Mouse (Mus musculus): Measurements from ENCODE around the gene Cyren.

Cyren gene

DNA sequence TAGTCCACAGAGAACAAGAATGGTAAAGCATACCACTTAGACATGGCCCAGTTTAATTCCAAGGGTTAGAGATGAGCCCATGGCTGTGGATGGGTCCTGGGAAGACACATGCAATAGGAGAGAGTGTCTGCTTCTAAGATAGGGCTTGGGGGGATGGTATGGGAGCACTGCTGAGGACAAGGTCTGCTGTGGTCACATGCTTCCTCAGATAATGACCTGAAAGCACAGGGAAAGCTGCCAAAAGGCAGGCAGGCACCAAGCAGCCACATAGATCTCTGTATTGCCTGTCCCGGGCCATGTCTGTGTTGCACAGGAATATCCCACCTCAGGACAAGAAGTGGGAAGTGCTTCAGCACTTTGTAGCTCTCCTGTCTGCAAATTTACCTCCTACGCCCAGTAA, 21.3 kb upstream of the Cyren start:
- DNase-seq (ENCODE audit: low spot score), result no peak

DNA sequence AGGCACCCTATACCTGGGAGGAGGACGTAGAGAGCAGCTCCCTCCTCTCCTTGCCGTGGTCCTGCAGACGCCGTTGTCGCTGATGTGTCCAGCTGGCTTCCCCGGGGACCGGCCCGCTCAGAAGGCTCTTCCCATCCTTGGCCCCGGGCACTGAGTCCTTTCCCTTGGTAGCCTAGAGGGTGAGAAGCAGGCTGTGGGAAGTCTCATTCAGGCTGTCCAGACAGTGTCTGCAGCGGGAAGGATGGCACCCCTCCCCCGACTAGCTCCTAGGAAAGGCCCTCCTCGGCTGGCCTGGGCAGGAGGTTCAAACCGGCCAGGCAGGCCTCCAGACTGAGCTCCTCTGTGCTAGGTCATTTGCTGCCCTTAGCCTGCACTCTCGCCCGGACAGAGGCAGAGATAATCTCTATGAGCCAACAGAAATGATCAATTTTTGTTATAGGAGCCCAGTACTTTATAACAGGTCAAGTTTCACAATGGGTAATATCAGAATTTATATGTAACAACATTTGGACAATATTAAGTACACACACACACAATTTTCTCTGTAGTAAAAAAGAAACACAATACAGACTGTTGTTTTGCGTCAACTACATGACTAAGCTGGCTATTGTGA, 18.4 kb upstream of the Cyren start:
- DNase-seq (ENCODE audit: low spot score), result no peak

DNA sequence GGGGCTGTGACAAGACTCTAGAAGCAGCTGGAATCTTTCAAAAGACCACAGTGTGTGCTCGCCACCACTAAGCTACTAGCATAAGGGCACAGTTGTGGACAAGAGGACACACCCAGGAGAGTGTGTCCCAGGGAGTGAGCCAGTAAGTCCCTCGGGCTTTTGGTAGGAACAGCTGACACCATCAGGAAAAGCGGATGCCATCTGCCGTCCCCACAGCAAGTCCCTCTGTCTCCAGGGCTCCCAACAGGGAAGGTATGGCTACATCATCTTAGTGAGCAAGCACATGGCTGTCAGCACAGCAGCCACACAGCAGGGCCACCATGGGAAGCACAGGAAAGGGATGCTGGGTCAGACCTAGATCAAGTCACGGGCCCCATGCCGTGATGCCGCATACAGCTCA, 17.7 kb upstream of the Cyren start:
- DNase-seq (ENCODE audit: low spot score), result no peak

DNA sequence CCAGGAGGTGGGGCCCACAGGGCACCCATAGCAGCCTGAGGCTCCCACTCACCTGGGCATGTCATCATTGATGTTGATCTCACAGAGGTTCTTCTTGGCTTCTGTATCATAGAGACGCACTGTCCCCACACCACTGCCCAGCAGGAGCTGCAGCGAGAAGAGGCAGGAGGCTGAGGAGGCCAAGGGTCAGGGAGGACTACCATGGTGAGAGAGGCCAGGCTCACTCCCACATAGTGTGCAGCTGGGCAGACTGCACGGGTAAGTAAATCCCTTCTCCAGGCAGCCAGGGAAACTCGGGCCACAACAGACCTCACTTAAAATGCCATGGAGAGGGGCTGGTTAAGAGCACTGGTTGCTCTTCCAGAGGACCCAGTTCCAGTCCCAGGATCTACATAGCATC, 11.3 kb upstream of the Cyren start:
- no peak for DNase-seq (ENCODE audit: low spot score)

DNA sequence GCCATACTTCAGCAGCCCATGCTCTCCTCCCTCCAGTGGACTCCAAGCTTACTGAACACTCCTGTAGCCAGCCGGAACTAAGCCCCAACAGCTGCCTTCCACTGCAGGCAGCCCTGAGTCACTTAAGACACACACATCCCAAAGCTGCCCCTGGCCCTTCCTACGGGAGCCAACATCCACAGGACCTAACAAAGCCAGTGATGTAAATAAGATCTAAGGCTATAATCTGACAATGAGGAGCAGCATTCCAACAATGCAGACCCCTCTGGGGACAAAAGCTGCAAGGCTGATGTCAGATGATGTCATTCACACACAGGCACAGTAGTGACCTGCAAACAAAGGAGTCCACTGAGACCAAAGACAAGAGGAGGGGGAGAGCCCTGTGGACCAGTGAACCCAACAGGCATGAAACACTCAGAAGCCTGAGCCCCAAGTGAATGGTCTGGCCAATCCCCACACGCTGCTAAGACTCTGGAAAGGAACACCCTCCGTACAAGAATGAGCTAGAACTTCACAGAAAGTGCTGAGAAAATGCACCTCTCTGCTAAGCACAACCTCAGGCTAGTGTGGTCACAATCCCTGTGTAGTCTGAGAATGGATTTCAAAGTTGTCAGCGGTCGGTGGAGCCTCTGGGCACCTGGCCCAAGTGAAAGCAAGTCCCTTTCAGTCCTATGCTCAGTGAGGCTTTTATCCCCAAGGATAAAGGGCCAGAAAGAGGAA, 9.4 kb upstream of the Cyren start:
- no peak for DNase-seq (ENCODE audit: low spot score)

DNA sequence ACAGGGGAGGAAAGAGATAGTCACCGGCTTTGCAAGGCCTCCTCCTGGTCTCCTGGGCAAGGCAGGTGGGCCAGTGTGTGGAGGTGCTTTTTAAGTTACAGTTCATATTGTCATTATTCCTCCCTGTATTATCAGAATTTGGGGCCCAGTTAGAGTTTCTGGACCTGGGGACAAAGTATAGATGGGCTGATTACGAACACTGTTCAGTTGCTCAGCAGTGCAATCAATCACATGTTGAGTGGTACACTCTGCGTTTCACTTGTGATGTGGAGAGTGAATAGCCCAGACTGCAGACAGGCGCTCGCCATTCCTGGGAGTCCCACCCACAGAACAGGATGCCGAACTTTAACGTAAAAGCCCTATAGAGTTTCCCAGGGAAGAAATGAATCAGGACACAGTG, 6.9 kb upstream of the Cyren start:
- DNase-seq (ENCODE audit: low spot score), result no peak

DNA sequence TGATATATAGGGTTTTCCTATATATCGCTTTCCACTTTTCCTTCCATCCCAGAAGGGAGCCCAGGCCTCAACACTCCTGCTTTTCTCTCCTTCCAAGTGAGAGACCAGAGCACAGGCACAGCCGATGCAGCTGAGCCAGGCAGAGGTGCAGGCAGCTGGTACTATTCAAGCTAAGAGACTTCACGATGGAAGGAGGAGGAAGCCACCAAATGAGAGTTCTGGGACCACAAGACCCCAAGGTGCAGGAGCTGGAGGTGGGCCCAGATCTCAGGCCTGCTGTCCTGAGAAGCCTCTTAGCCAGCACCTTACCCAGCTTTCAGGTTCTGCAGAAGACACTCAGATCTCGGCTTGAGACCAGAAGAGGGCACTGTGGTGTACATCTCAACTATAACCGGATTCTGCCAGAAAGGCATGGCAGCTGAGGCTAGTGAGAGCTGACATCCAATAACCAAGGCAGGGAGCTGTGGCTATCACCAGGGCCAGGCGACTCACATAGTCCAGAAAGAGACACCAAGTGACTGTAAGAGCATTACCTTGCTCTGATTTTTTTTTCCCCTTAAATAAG, 2.1 kb upstream of the Cyren start:
- DNase-seq (ENCODE audit: low spot score), result no peak

DNA sequence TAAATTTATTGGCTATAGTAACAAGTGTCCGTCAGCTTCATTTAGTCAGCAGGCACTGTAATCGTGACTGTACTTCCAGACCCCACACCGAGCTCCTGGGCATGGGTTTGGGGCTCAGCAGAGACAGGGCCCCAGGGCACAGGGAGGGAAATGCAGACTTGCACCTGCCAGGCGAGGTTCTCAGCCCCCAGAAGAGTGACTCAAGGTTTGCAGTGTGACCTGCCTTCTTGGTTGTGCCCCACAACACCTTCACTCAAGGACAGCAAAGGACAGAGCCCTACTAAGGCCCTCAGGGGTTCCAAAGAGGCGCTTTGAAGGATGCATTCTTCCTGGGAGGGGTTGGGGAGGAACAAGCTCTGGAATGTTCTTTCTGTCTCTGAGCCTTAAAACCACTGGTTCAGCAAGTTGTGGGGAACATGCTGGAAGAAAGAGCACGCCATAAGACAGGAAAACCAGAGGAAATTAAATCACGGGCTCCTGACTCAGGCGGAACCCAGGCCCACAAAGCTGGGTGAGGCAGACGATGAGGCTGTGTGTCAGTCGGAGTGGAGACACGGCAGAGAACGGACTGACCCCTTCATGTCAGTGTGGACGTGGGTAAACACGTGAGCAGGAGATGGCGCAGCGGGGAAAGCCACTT, 1.4 kb upstream of the Cyren start:
- DNase-seq (ENCODE audit: low spot score), result no peak

DNA sequence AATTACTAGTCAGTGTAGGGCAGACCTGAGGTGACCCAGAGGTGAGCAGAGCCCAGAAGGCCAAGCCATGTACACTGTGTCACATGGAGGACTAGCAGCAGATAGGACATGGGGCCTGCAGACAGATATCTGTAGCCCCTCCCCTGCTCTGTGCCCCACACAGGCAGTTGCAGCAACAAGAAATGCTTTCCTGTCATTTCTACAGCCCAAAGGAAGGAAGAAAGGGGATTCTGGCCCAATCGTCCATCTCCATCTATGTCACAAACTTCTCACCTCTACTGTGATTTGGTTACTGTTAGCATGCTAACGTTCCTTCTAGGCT, 1.1 kb downstream of the Cyren start:
- DNase-seq (ENCODE audit: low spot score), result peak; percentile 49

DNA sequence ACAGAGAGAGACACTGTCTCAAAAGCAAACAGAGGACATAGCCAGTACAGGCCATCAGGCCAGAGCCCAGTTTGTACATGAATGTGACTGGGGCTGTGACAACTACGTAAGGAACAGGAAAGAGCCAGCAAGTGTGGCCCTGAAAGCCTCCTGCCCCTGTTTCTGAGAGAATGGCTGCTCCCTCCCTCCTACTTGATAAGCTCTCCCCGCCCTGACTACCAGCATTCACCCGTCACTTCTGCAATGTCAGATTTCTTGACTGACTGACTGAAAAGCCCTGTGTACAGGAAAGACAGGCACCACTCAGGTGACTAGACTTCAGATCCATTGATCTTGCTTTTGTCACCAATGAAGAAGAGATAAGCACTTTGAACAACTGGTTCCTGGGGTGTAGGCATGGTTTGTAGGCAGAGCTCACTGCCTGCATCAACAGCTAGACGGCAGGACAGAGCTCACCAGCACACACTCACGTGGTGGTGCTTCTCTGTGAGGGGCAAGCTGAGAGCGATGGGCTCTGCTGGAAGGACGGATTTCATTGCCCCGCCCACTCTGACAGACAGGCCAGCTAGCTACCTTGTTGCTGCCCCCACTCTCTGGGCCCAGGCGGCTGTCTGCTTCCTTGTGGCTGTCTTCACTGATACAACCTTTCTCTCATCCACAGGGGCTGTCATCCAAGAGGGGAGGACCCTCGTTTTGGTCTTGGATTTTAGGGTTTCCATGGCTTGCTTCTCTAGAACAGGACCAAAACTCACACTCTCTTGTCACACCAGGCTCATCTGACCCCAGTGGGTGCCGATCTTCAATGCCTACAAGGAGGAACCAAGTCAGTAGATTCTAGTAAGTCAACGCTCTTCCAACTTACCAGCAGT, 1.7 kb downstream of the Cyren start:
- DNase-seq (ENCODE audit: low spot score), result peak; percentile 73

DNA sequence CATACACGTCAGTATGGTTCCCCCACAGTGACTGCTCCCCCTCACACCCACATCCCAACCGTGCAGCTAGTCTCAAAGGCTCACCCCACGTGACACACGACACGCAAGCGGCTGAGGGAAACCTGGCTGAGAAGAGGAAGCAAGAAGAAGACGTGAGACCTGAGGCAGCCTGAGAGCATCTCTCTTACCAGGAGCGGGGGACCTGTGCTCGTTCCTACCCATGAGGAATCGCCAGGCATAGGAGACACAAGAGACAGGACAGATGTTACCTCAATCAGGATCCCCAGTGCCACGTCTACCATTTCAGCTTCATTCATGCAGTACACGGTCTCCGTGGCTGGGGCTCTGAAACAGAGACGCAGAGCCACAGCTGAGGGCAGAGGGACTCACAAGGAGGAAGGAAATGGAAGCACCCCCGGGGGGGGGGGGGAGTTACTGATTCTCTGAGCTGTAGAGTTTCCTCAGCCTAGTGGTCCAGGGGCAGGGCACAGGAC, 2.5 kb downstream of the Cyren start:
- peak; percentile 40 for DNase-seq (ENCODE audit: low spot score)

DNA sequence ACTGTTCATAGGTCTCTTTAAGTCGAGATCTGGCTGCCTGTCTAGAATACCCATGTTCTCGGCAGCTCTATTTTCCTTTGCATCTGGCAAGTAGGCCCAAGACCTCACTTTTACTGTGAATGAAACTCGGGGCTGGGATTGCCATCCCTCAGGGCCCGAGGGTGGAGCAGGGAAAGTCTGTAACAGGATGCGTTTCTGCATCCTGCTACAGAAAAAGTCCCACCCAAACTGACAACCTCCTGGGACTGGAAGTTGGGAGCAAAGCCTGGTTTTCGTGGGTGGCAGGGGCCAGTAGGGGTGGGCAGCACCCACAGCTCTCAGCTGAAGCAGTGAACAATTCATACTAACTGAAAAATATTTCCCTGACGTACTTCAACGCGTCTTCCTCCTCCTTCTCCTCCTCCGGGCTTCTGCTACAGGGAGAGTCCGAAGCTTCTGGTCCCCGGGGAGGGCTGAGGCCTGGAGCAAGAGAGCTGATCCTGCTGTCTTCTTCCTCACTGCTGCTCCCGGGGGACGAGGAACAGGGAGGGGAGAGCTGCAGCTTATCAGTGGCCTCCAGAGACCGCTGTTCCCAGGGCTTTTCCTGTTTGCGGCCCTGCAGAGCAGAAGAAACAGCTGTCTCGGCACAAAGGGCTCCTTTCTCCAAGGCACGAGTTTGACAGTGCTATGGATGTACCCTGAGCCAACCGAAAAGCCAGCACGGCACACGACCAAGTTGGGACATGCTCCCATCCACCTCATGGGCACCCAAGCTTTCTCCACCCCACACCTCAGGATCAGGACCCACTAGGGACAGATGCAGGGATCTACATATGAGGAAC, 3.5 kb downstream of the Cyren start:
- peak; percentile 67 for DNase-seq (ENCODE audit: low spot score)

DNA sequence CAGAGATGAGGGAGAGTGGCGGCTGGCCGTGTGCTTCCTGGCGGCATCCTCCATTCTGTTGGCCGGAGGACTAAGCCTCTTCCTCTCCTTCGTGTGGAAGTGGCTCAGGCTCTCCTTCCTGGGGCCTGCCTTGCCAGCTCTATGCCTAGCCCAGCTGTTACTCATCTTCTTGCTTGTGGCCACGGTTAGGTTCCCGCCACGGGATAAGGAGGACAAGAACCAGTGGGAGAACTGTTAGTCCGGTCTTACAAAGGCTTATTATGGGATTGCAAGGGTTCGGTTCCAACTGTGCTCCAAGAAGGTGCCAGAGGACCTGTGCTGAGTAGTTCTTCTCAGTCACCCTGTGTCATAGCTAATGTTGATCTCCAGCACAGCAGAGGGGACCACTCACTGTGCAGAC, 5.0 kb downstream of the Cyren start:
- DNase-seq (ENCODE audit: low spot score), result no peak

DNA sequence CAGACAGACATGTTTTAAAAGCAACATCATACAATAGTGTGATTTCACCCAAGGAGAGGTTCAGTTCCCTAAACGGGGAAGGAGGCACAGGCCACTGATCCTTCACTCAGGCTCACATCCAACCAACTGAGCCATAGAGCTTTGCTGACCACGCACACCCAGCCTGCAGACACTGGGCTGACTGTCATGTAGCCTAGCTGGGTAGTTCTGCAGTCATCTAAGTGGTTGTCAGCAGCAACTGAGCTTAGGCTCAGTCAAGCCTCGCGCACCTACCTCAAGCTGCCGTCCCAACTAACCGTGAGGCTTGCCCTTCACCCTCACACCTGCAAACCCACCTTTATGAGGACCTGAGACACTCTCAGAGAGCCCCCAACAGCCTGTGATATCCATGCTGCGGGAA, 5.9 kb downstream of the Cyren start:
- DNase-seq (ENCODE audit: low spot score), result no peak

DNA sequence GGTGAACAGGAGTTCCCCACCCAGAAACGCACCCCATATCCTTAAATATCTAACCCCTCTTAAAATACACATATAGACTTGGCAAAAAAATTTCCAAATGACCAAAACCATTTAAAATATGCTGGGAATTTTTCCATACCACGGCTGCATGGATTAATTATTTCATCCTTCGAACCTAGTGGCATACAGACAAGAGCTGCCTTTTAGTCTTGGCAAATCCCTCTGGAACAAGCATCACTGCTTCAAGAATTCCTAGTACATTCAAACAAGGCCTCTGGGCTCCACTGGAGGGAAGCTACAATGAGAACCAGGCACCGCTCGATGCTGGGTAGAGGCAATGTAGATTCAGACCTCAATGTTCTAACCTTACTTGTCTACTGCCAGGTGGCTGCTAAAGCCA, 7.1 kb downstream of the Cyren start:
- DNase-seq (ENCODE audit: low spot score), result no peak

DNA sequence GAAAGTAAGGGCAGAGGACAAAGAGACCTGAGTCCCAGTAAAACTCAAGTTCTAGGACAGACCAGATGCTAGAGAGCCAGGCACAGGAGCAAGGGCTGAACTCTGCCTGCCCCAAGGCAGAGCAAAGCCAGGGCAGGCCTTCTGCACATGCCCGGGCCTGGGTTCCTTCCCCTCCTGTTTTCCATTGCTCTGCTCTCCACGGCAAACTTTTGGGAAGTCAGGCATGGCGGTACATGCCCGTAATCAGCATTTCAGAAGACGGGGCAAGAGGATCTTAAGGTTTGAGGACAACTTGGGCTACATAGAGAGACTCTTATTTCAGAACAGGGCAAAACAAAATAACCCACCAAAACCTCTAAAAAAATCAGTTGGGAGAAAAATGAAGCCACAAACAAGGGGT, 7.7 kb downstream of the Cyren start:
- DNase-seq (ENCODE audit: low spot score), result no peak

DNA sequence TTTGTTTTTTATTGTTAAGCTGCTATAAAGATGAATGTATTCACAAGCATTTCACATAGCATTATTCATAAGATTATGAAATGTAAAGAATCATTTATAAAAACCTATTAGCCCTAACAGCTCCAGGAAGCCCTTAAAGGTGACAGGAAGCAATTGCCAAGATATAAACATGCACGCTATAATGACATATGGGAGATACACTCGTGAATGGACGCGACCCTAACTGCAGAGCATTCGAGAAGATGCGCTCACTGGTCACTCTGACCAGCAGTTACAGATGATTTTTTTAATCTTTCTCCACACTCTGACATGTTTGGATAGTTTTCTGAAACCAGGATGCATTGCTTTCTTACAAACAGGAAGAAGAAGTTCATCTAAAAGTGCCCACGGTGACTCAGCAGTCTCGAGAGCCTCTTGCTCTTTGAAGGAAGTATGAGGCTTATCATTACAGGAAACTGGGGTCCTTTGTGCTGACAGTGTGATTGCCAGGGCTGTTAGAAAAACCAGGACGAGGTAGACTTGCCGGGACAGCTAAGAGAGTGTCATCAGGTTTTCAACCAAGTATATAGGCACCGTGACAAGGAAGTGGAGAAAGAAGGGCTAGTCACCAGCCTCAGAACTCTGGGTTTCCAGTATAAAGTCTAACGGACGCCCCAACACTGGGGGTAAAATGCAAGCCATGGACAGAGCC, 8.5 kb downstream of the Cyren start:
- peak; percentile 81 for DNase-seq (ENCODE audit: low spot score)

DNA sequence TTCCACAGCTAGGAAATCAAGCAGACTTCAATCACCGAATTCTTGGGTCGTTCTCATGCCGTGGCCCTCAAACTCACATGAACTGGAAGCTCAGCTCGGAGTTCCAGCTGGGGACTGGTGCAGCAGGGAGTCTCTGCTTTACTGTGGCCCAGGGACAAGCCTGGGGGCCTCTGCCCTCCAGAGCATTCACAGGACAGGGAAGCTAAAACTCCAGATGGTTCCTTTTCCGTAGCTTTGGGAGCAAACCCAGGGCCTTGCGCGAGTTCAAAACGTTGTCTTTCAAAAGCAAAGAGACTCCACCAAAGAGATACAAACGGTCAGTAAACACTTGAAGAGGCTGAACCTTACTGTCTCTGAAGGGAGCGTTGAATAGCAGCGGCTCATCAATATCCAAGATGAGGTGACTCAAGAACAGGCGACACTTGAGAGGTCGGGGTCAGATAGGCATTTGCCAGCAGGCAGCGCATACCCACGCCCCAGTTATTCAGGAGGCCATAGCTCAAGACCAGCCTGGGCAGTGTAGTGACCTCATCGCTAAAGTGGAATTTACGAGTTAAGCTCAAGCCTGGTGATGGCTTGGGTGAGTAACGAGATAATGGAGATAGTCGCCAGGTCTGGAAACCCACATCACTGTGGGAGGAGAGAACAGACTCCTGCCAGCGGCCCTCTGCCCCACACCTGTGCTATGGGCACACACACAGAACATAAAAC, 9.2 kb downstream of the Cyren start:
- no peak for DNase-seq (ENCODE audit: low spot score)

DNA sequence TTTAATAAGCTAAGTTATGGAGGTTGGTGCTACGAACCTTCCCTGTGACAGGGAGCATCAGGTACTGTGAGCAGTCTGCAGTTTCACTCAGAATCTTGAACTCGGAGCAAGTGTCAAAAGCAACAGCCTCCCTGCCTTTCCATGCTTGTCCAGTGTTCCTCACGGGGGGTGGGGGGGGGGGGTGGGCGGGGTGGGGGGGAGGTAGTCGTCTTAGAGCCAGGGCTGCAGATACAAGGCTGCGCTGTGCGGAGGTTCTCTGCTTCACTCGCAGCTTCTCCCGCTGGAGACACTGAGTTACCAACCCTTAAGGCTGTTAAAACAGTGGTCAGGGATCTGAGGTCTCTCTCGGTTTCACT, 9.9 kb downstream of the Cyren start:
- no peak for DNase-seq (ENCODE audit: low spot score)

DNA sequence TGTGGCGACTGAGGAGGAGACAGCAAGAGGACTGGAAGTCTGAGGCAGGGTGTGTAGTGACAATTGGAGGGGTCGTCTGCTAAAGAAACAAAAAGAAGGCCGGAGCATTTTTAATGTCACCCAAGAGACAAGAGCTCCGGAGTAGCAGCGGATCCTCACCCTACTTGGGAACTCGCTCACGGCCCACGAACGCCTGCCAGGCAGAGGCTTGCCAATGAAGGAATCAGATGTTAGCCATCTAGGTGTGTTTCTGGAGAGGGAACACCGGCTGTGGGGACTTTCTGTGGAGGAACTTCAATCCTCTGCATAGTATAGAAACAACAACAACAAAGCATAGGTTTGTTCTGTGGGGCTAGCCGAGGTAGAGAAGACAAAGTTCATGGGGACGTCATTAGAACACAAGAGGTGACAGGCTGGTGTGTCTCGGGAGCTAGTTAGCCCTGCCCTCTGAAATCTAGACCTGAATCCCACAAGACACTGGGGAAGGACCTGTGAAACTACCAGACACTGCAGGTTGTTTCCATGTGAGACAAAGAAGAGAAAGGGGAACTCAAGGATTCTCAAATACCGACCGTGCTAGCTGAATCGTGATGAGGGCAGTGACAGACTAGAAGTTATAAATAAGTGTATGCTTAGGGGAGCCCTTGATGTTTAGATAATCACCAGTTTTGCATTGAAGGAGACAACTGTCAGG, 10.4 kb downstream of the Cyren start:
- DNase-seq (ENCODE audit: low spot score), result no peak
